Mouse (Mus musculus) fibroblast of lung, adult 2 months (primary cell): ENCODE measurements around the gene Tecta.

Experiments used
- DNase-seq: peaks from one replicate; pipeline ENCODE4 v3.0.0-alpha.2; 2011; ENCODE audit warnings: low read depth

Gene Tecta

GRCm38 (mm10) chr9:42320616-42321015 is 79.1 kb downstream of the Tecta start:
- DNase-seq, result no peak

- no peak for DNase-seq
Observed at GRCm38 (mm10) chr9:42318455-42318987, 81.2 kb downstream of the Tecta start.

DNA sequence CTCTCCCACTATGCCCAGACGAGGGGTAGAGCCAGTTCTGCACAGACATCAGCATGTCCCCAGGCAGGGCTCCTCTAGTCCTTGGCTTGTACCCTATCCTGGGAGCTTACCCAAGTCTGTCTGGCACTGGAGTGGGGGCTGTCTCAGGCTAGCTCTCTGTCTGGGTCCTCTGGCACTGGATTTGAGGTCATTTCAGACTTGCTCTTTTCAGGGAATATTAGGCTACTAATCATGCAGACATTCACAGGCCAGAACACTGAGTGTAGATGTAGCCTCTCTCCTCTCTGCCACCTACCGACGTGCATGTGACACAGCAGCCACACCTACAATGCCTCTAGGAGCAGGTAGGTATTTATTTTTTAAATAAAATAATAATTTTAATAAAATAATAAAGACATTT is 82.4 kb downstream of the Tecta start:
- no peak for DNase-seq

- DNase-seq, result peak; percentile 87
Observed at GRCm38 (mm10) chr9:42315816-42316215, 83.9 kb downstream of the Tecta start.

DNA sequence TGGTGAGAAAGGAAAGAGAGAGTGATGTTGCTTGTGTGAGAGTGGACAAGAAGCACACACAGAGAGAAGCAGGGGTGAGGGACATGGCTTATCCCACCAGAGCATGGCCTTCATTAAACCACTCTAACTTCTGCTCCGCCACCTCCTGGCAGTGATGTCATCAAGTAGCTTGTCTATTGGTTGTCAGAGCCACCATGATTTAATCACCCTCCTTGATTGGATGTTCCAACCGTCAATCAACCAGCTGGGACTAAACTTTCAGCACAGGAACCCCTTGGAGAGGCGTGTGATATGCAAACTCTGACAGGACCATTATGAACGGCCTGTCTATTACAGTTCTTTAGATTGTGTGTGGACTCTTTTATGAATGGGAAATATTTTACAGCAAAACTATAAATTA is 84.8 kb downstream of the Tecta start:
- DNase-seq, result no peak

DNA sequence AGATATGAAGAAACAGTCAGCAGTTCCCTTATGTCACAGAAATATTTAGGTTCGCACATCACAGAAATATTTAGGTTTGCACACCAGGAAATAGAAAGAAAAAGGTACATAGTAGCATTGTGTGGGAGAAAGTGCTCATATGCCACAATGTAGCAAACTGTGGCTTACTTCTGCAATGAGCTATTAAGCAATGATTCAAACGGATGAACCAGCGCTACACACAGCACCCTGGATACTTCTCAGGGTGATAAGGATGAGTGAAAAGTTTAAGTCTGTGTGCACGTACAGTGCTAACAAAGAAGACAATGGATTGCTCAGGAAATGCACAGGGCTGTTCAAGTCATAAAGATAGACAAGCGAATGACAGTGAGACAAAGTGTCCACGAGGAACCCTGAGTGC is 85.3 kb downstream of the Tecta start:
- no peak for DNase-seq

DNA sequence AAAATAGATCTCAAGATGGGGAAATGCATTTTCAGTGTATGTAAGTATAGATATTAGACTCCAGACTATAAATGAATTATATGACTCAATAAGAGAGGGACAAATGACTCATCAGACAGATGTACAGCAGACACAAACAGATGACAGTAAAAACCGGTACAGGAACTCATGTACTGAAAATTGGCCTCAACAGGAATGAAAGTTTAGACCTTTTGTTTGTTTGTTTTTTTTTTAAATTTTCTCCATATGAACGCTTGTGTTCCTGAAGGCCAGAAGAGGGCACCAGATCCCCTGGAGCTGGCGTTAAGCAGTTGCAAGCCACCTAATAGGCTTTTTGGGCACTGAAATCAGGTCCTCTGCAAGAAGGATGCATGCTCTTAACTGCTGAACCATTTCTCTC is 85.9 kb downstream of the Tecta start:
- DNase-seq, result no peak

GRCm38 (mm10) chr9:42311311-42311710 is 88.4 kb downstream of the Tecta start:
- no peak for DNase-seq

DNA sequence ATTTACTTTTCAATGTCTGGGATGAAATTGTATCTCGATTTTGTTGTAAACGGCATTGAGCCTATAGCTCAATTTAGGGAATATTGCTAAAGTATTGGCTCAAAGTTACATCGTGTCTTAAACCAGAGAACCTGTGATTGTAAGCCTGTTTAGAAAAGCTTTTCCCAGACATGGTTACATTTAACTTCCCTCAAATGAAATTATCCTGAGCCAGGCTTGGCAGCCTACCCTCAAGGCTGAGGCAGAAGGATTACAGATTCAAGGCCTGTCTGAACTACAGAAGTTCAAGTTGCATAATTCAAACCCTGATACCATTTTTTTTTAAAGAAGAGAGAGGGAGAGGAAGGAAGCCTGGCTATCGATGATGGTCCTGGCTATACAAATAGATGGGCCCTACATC is 95.8 kb downstream of the Tecta start:
- DNase-seq, result no peak

- DNase-seq, result peak; percentile 86
Observed at GRCm38 (mm10) chr9:42301082-42301633, 98.6 kb downstream of the Tecta start.

DNA sequence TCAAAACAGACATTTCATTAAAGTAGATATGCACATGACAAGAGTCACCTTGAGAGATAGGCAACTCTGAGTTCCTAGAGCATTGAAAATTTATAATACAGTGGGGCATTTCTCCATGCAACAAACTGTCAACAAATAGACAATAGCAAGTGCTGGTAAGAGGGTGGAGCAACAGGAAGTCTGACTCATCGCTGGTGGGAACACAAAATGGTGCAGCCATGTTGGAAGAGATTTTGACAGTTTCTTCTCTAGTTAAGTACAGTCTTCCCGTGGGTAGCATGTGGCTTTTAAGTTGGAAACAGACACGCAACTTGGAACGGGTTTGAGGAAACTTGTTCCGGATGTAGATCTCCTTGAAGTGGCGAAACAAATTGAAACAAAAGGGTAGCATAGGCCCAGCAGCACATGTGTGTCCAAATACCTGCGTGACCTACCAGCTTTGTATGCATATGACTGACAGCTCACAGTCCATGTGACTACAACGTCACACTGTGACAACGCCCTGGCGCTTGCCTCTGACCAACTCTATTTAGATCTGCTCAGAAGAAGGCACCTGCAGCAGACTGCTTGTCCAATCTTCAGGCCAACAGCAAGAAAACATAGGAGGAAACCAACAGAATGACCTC is 103.3 kb downstream of the Tecta start:
- no peak for DNase-seq

GRCm38 (mm10) chr9:42294131-42294530 is 105.6 kb downstream of the Tecta start:
- DNase-seq, result no peak

DNA sequence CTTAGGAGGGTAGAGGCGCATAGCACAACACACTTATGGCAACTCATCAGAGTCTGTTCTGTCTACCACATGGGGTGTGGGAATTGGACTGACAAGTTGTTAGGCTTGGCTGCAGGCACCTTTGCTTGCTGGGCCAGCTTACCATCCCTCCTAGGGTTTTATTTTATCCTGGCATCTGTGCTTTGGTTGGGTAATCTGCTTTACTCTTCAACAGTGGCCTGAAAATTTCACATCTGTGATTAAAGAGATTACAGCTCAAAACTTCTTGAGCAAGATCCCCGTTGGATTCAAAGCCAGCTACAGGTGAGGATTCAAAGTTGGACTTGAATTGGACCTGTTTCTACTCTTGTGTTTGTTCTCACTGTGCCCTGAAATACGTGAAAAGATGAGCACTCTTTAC is 106.1 kb downstream of the Tecta start:
- no peak for DNase-seq

- DNase-seq, result no peak
Observed at GRCm38 (mm10) chr9:42293051-42293450, 106.7 kb downstream of the Tecta start.

DNA sequence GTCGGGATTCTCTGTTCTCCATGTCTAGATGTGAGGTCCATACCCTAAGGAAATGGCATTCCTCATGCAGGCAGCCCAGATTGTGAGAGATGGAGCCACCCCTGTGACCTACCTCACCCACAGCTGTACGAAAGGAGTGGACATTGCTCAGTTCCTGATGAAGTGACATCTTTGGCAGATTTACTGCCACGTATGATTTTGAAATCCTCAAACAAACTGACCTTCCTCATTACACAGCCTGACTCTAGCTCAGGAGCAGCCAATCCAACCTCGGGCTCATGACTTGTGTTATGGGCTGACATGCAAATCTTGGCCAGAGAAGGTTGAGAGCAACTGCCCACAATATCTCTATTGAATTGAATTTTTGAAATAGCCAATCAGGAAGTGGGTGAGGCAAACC is 120.1 kb downstream of the Tecta start:
- DNase-seq, result no peak
